Mouse (Mus musculus) lung, postnatal 14 days (tissue): Measurements from ENCODE around the gene Cpa1.

ENCODE experiments used
- DNase-seq: peaks from one replicate; pipeline ENCODE4 v3.0.0; 2021

Gene Cpa1

GRCm38 (mm10) chr6:30638674-30639268, at the start of gene Cpa1:
Cpa1 (plus strand) TSS chr6:30639218.
- no peak for DNase-seq

- no peak for DNase-seq
These were observed 49.2 kb upstream of the Cpa1 start for GRCm38 (mm10) chr6:30589819-30590218.

GRCm38 (mm10) chr6:30591851-30592404, 47.1 kb upstream of the Cpa1 start:
- no peak for DNase-seq

GRCm38 (mm10) chr6:30592417-30592974, 46.5 kb upstream of the Cpa1 start:
- DNase-seq = no peak

- DNase-seq = no peak
These were observed 44.7 kb upstream of the Cpa1 start for GRCm38 (mm10) chr6:30594364-30594763.

GRCm38 (mm10) chr6:30596230-30596898, 42.7 kb upstream of the Cpa1 start:
- DNase-seq = no peak

GRCm38 (mm10) chr6:30600033-30600432, 39.0 kb upstream of the Cpa1 start:
- DNase-seq = no peak

- DNase-seq = no peak
These were observed 38.0 kb upstream of the Cpa1 start for GRCm38 (mm10) chr6:30600995-30601394.

GRCm38 (mm10) chr6:30604342-30604867, 34.6 kb upstream of the Cpa1 start:
- DNase-seq = no peak

- no peak for DNase-seq
These were observed 33.9 kb upstream of the Cpa1 start for GRCm38 (mm10) chr6:30605111-30605510.

GRCm38 (mm10) chr6:30605672-30606071, 33.3 kb upstream of the Cpa1 start:
- DNase-seq = no peak

- no peak for DNase-seq
These were observed 28.3 kb upstream of the Cpa1 start, which contains the start of gene Cpa5 for GRCm38 (mm10) chr6:30610710-30611109. Cpa5 (plus strand) TSS chr6:30611010.

- DNase-seq = no peak
These were observed 27.8 kb upstream of the Cpa1 start for GRCm38 (mm10) chr6:30611212-30611611.

GRCm38 (mm10) chr6:30614251-30614650, 24.8 kb upstream of the Cpa1 start:
- no peak for DNase-seq

GRCm38 (mm10) chr6:30615741-30616140, 23.3 kb upstream of the Cpa1 start:
- DNase-seq = no peak

- DNase-seq = no peak
These were observed 22.5 kb upstream of the Cpa1 start for GRCm38 (mm10) chr6:30616491-30616941.

GRCm38 (mm10) chr6:30617020-30617958, 21.7 kb upstream of the Cpa1 start:
- no peak for DNase-seq

GRCm38 (mm10) chr6:30617959-30618590, 20.9 kb upstream of the Cpa1 start:
- no peak for DNase-seq

GRCm38 (mm10) chr6:30618735-30619134, 20.3 kb upstream of the Cpa1 start:
- no peak for DNase-seq

- no peak for DNase-seq
These were observed 19.4 kb upstream of the Cpa1 start for GRCm38 (mm10) chr6:30619606-30620005.

GRCm38 (mm10) chr6:30620591-30620990, 18.4 kb upstream of the Cpa1 start:
- no peak for DNase-seq

- no peak for DNase-seq
These were observed 18.0 kb upstream of the Cpa1 start for GRCm38 (mm10) chr6:30620994-30621393.
